Mouse (Mus musculus) ES-E14 (cell line): Measurements from ENCODE around the gene Scd4. TPM values are rescaled to one million over a fixed set of nuclear protein-coding genes. Genes with fewer than 3 reads are reported as not detected.

Source experiments
- DNase-seq: peaks from one replicate; pipeline ENCODE4 v3.0.0-alpha.2; 2013; ENCODE audit warnings: low read depth, low spot score
- H3K27ac ChIP-seq: 2 replicates; pipeline ENCODE4 v1.5.1; 2012; ENCODE audit warnings: low read depth, mild to moderate bottlenecking, low read length, moderate library complexity, mixed read lengths; ENCODE audit not compliant: poor library complexity, insufficient read depth, severe bottlenecking
- H3K36me3 ChIP-seq: 2 replicates; pipeline ENCODE4 v1.6.1; 2012; ENCODE audit warnings: mild to moderate bottlenecking, low read length, moderate library complexity, mixed read lengths; ENCODE audit not compliant: control insufficient read depth, poor library complexity, insufficient read depth, severe bottlenecking
- H3K4me1 ChIP-seq, 2 experiments: fragments of 150-350 bp in 1 of 2; sonication (generic) in 1 of 2; 2 replicates each; pipeline ENCODE4 v1.6.1; 2012; ENCODE audit warnings: low read length in 2 of 2, mild to moderate bottlenecking in 1 of 2, mixed read lengths in 1 of 2; ENCODE audit not compliant: control insufficient read depth in 2 of 2, insufficient read depth in 2 of 2, poor library complexity in 1 of 2
- H3K4me3 ChIP-seq, 2 experiments: fragments of 150-350 bp in 1 of 2; sonication (generic) in 1 of 2; 2 replicates each; pipeline ENCODE4 v1.5.1; 2012; ENCODE audit warnings: low read length in 2 of 2, low read depth in 1 of 2, mild to moderate bottlenecking in 1 of 2, mixed read lengths in 1 of 2; ENCODE audit not compliant: insufficient read depth in 1 of 2, poor library complexity in 1 of 2, severe bottlenecking in 1 of 2
- H3K9ac ChIP-seq: 2 replicates; pipeline ENCODE4 v1.6.1; 2012; ENCODE audit warnings: low read depth, mild to moderate bottlenecking, low read length, mixed read lengths; ENCODE audit not compliant: poor library complexity, insufficient read depth, severe bottlenecking
- H3K9me3 ChIP-seq: fragments of 150-350 bp; sonication (generic); 2 replicates; pipeline ENCODE4 v1.6.1; 2012; ENCODE audit warnings: low read depth, mild to moderate bottlenecking, low read length; ENCODE audit not compliant: control insufficient read depth, insufficient read depth
- CHD2 ChIP-seq: IDR thresholded peaks from 2 replicates; pipeline ENCODE4 v1.6.1; 2014; ENCODE audit warnings: mild to moderate bottlenecking, low read depth, low read length, inconsistent platforms
- HCFC1 ChIP-seq: IDR thresholded peaks from 2 replicates; pipeline ENCODE4 v1.6.1; 2012; ENCODE audit warnings: low read length, inconsistent platforms, borderline replicate concordance; ENCODE audit not compliant: insufficient read depth
- MAFK ChIP-seq: IDR thresholded peaks from 2 replicates; pipeline ENCODE4 v1.6.1; 2014; ENCODE audit warnings: mild to moderate bottlenecking, low read depth, low read length, inconsistent platforms; ENCODE audit not compliant: insufficient read depth
- ZC3H11A ChIP-seq: IDR thresholded peaks from 2 replicates; pipeline ENCODE4 v1.6.1; 2012; ENCODE audit warnings: low read depth, mild to moderate bottlenecking, inconsistent platforms, low read length, borderline replicate concordance
- ZNF384 ChIP-seq: IDR thresholded peaks from 2 replicates; pipeline ENCODE4 v1.6.1; 2012; ENCODE audit warnings: low read depth, low read length, inconsistent platforms
- in situ Hi-C, 2 experiments: fragments of 600-800 bp; cut with MboI; formaldehyde crosslinking; loops; one replicate each; pipeline ENCODE4 v1.15.1; 2025; ENCODE audit warnings: low sequenced_read_pairs in 2 of 2, inconsistent platforms in 1 of 2; ENCODE audit not compliant: unreplicated experiment in 2 of 2
- total RNA-seq: library from RNA; depleted of rRNA; stranded (reverse); fragments of 300-350 nt; gene quantifications from 2 replicates; pipeline ENCODE4 v1.2.3, GENCODE M21; 2012

Gene Scd4
- total RNA-seq, 1 experiment, result 0.13 TPM

GRCm38 (mm10) chr19:44380065-44380464 is 47.2 kb downstream of the Scd4 start:
- no peak overlapping the region for H3K9ac ChIP-seq
- H3K4me1 ChIP-seq, result peaks cover 7 to 14% of the 10 kb centered on the region in 2 experiments
- no peaks in the 10 kb centered on the region for H3K36me3 ChIP-seq
- TF ChIP-seq HCFC1 (no peak), ZC3H11A (no peak), ZNF384 (no peak), MAFK (no peak)
- H3K9me3 ChIP-seq, result no peaks in the 10 kb centered on the region
- in situ Hi-C loops, result no loop called here
- H3K4me3 ChIP-seq, result no peak overlapping the region
- H3K27ac ChIP-seq, result no peak overlapping the region
- DNase-seq, result no peak

- H3K27ac ChIP-seq, result no peak overlapping the region
- no peak for DNase-seq
- no peaks in the 10 kb centered on the region for H3K9me3 ChIP-seq
- peaks cover 3 to 12% of the 10 kb centered on the region in 2 experiments; a peak in 2 of 4 replicates for H3K4me1 ChIP-seq
- no peak overlapping the region for H3K9ac ChIP-seq
- H3K36me3 ChIP-seq, result no peaks in the 10 kb centered on the region
- TF ChIP-seq CHD2 (no peak), HCFC1 (no peak), ZNF384 (no peak), ZC3H11A (no peak), MAFK (no peak)
- H3K4me3 ChIP-seq, result no peak overlapping the region
- in situ Hi-C loops, result no loop called here
These were observed 49.9 kb downstream of the Scd4 start for GRCm38 (mm10) chr19:44382682-44383321.

- in situ Hi-C loops, result no loop called here
- Histone ChIP-seq H3K9ac (no peak overlapping the region), H3K36me3 (no peaks in the 10 kb centered on the region), H3K9me3 (no peaks in the 10 kb centered on the region), H3K4me3 (no peak overlapping the region), H3K27ac (no peak overlapping the region), H3K4me1 (peaks cover 5 to 12% of the 10 kb centered on the region in 2 experiments; a peak in 2 of 4 replicates)
- DNase-seq, result no peak
- TF ChIP-seq ZNF384 (no peak), MAFK (no peak), HCFC1 (no peak), CHD2 (no peak), ZC3H11A (no peak)
These were observed 53.1 kb downstream of the Scd4 start for GRCm38 (mm10) chr19:44385887-44386498.

DNA sequence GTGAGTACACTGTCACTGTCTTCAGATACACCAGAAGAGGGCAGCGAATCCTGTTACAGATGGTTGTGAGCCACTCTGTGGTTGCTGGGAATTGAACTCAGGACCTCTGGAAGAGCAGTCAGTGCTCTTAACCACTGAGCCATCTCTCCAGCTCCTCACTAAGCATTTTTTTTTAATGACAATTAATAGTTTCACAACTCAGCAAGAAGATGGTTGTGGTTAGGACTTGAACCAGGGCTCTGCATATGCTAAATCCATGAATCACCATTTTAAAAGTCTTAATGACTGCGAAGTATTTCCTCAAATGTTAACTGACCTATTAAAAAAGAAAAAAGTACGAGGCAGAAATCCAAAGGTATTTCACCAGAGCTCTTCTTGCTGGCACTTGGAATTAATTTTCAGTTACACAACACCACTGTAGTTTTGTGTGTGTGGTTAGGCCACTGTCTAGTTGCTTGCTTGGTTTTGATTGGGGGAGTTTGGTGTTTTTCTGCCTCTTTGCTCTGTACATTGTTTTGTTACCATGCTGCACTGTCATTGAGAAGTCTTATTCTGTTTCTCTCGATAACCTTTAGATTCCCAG is 54.3 kb downstream of the Scd4 start:
- in situ Hi-C loops, result no loop called here
- Histone ChIP-seq H3K9ac (no peak overlapping the region), H3K36me3 (no peaks in the 10 kb centered on the region), H3K4me1 (peaks cover 5 to 12% of the 10 kb centered on the region in 2 experiments; a peak in 2 of 4 replicates), H3K9me3 (no peaks in the 10 kb centered on the region), H3K27ac (no peak overlapping the region), H3K4me3 (no peak overlapping the region)
- DNase-seq, result no peak
- TF ChIP-seq ZC3H11A (no peak), ZNF384 (no peak), HCFC1 (no peak), MAFK (no peak), CHD2 (no peak)
